Mouse (Mus musculus): ENCODE measurements at regions not wholly inside any gene's neighbourhood (a gene's known extent, or its start where the extent isn't known, plus 50 kb on each side); places are given as distances from the start of the nearest gene placed in this dataset.

GRCm38 (mm10) chr10:16990227-16990626 lies 732.8 kb upstream of the Cited2 start:
- no peak for ATAC-seq (ENCODE audit: insufficient read depth, low FRiP score)
- H3K4me1 ChIP-seq (ENCODE audit: control insufficient read depth, insufficient read depth, low read length): no peaks in the 10 kb centered on the region

GRCm38 (mm10) chr10:16993789-16994188 lies 729.2 kb upstream of the Cited2 start:
- Histone ChIP-seq H3K4me2 (ENCODE audit: low read depth, low read length) (no peak overlapping the region), H3K9ac (ENCODE audit: low read length) (no peak overlapping the region), H3K9me3 (replicated peaks; ENCODE audit: control insufficient read depth, low read length) (no peaks in the 10 kb centered on the region), H3K27ac (ENCODE audit: low read length) (no peak overlapping the region), H3K36me3 (ENCODE audit: control insufficient read depth, insufficient read depth, low read length) (no peaks in the 10 kb centered on the region), H3K27me3 (ENCODE audit: control insufficient read depth, insufficient read depth, low read length) (no peaks in the 10 kb centered on the region), H3K4me3 (replicated peaks; ENCODE audit: low read length) (no peak overlapping the region), H3K4me1 (ENCODE audit: control insufficient read depth, insufficient read depth, low read length) (no peaks in the 10 kb centered on the region)
- no peak for ATAC-seq (ENCODE audit: insufficient read depth, low FRiP score)
- 57% methylated on average over 2 of the region's 2 CpGs for WGBS

More at GRCm38 (mm10) chr10:16990227-16990626, 732.8 kb upstream of the Cited2 start:
- Histone ChIP-seq H3K4me2 (ENCODE audit: low read depth, low read length) (no peak overlapping the region), H3K27ac (ENCODE audit: low read length) (no peak overlapping the region), H3K27me3 (ENCODE audit: control insufficient read depth, insufficient read depth, low read length) (no peaks in the 10 kb centered on the region), H3K36me3 (ENCODE audit: control insufficient read depth, insufficient read depth, low read length) (no peaks in the 10 kb centered on the region), H3K9ac (ENCODE audit: low read length) (no peak overlapping the region), H3K9me3 (replicated peaks; ENCODE audit: control insufficient read depth, low read length) (no peaks in the 10 kb centered on the region), H3K4me3 (replicated peaks; ENCODE audit: low read length) (no peak overlapping the region)
- WGBS: 58% methylated on average over 1 of the region's 1 CpGs

GRCm38 (mm10) chr10:16994526-16994925 lies 728.5 kb upstream of the Cited2 start:
- 54% methylated on average over 6 of the region's 6 CpGs for WGBS
- H3K27ac ChIP-seq (ENCODE audit: low read length): no peak overlapping the region
- ATAC-seq (ENCODE audit: insufficient read depth, low FRiP score): no peak

GRCm38 (mm10) chr10:16995010-16995409 lies 728.0 kb upstream of the Cited2 start:
- no peak overlapping the region for H3K4me3 ChIP-seq (replicated peaks; ENCODE audit: low read length)
- no peak overlapping the region for H3K9ac ChIP-seq (ENCODE audit: low read length)
- H3K9me3 ChIP-seq (replicated peaks; ENCODE audit: control insufficient read depth, low read length): no peaks in the 10 kb centered on the region
- H3K4me2 ChIP-seq (ENCODE audit: low read depth, low read length): no peak overlapping the region
- no peaks in the 10 kb centered on the region for H3K36me3 ChIP-seq (ENCODE audit: control insufficient read depth, insufficient read depth, low read length)
- ATAC-seq (ENCODE audit: insufficient read depth, low FRiP score): no peak
- WGBS: 76% methylated on average over 1 of the region's 1 CpGs
- no peaks in the 10 kb centered on the region for H3K27me3 ChIP-seq (ENCODE audit: control insufficient read depth, insufficient read depth, low read length)
- H3K27ac ChIP-seq (ENCODE audit: low read length): no peak overlapping the region
- no peaks in the 10 kb centered on the region for H3K4me1 ChIP-seq (ENCODE audit: control insufficient read depth, insufficient read depth, low read length)

More at GRCm38 (mm10) chr10:16994526-16994925, 728.5 kb upstream of the Cited2 start:
- Histone ChIP-seq H3K4me1 (ENCODE audit: control insufficient read depth, insufficient read depth, low read length) (no peaks in the 10 kb centered on the region), H3K9me3 (replicated peaks; ENCODE audit: control insufficient read depth, low read length) (no peaks in the 10 kb centered on the region), H3K4me2 (ENCODE audit: low read depth, low read length) (no peak overlapping the region), H3K36me3 (ENCODE audit: control insufficient read depth, insufficient read depth, low read length) (no peaks in the 10 kb centered on the region), H3K9ac (ENCODE audit: low read length) (no peak overlapping the region), H3K4me3 (replicated peaks; ENCODE audit: low read length) (no peak overlapping the region), H3K27me3 (ENCODE audit: control insufficient read depth, insufficient read depth, low read length) (no peaks in the 10 kb centered on the region)

GRCm38 (mm10) chr10:16996820-16997466 lies 726.1 kb upstream of the Cited2 start:
- Histone ChIP-seq H3K9me3 (replicated peaks; ENCODE audit: control insufficient read depth, low read length) (no peaks in the 10 kb centered on the region), H3K4me1 (ENCODE audit: control insufficient read depth, insufficient read depth, low read length) (no peaks in the 10 kb centered on the region), H3K9ac (ENCODE audit: low read length) (no peak overlapping the region), H3K27me3 (ENCODE audit: control insufficient read depth, insufficient read depth, low read length) (no peaks in the 10 kb centered on the region), H3K27ac (ENCODE audit: low read length) (no peak overlapping the region), H3K36me3 (ENCODE audit: control insufficient read depth, insufficient read depth, low read length) (no peaks in the 10 kb centered on the region), H3K4me3 (replicated peaks; ENCODE audit: low read length) (no peak overlapping the region), H3K4me2 (ENCODE audit: low read depth, low read length) (no peak overlapping the region)
- 68% methylated on average over 6 of the region's 6 CpGs for WGBS
- no peak for ATAC-seq (ENCODE audit: insufficient read depth, low FRiP score)

- Histone ChIP-seq H3K4me1 (ENCODE audit: control insufficient read depth, insufficient read depth, low read length) (peaks cover 3% of the 10 kb centered on the region; the same call in 1 of the 2 replicates), H3K9me3 (replicated peaks; ENCODE audit: control insufficient read depth, low read length) (no peaks in the 10 kb centered on the region), H3K4me3 (replicated peaks; ENCODE audit: low read length) (no peak overlapping the region), H3K9ac (ENCODE audit: low read length) (no peak overlapping the region), H3K27ac (ENCODE audit: low read length) (no peak overlapping the region), H3K4me2 (ENCODE audit: low read depth, low read length) (no peak overlapping the region), H3K27me3 (ENCODE audit: control insufficient read depth, insufficient read depth, low read length) (no peaks in the 10 kb centered on the region), H3K36me3 (ENCODE audit: control insufficient read depth, insufficient read depth, low read length) (no peaks in the 10 kb centered on the region)
- WGBS: 79% methylated on average over 8 of the region's 8 CpGs
- no peak for ATAC-seq (ENCODE audit: insufficient read depth, low FRiP score)
Measured at GRCm38 (mm10) chr10:17001320-17001719, 721.7 kb upstream of the Cited2 start.

- ATAC-seq (ENCODE audit: insufficient read depth, low FRiP score): no peak
- no peak overlapping the region for H3K27ac ChIP-seq (ENCODE audit: low read length)
Measured at GRCm38 (mm10) chr10:17003123-17003849, 719.7 kb upstream of the Cited2 start.

GRCm38 (mm10) chr10:17008683-17009082 lies 714.3 kb upstream of the Cited2 start:
- no peaks in the 10 kb centered on the region for H3K9me3 ChIP-seq (replicated peaks; ENCODE audit: control insufficient read depth, low read length)
- no peak overlapping the region for H3K9ac ChIP-seq (ENCODE audit: low read length)
- H3K36me3 ChIP-seq (ENCODE audit: control insufficient read depth, insufficient read depth, low read length): no peaks in the 10 kb centered on the region
- peaks cover under 1% of the 10 kb centered on the region; the same call in 1 of the 2 replicates for H3K4me1 ChIP-seq (ENCODE audit: control insufficient read depth, insufficient read depth, low read length)
- H3K4me3 ChIP-seq (replicated peaks; ENCODE audit: low read length): no peak overlapping the region
- H3K27me3 ChIP-seq (ENCODE audit: control insufficient read depth, insufficient read depth, low read length): no peaks in the 10 kb centered on the region
- no peak overlapping the region for H3K4me2 ChIP-seq (ENCODE audit: low read depth, low read length)
- no peak for ATAC-seq (ENCODE audit: insufficient read depth, low FRiP score)
- no peak overlapping the region for H3K27ac ChIP-seq (ENCODE audit: low read length)
- 69% methylated on average over 4 of the region's 4 CpGs for WGBS

More at GRCm38 (mm10) chr10:17003123-17003849, 719.7 kb upstream of the Cited2 start:
- Histone ChIP-seq H3K9me3 (replicated peaks; ENCODE audit: control insufficient read depth, low read length) (no peaks in the 10 kb centered on the region), H3K36me3 (ENCODE audit: control insufficient read depth, insufficient read depth, low read length) (no peaks in the 10 kb centered on the region), H3K4me1 (ENCODE audit: control insufficient read depth, insufficient read depth, low read length) (peaks cover 3% of the 10 kb centered on the region; the same call in 1 of the 2 replicates), H3K27me3 (ENCODE audit: control insufficient read depth, insufficient read depth, low read length) (no peaks in the 10 kb centered on the region), H3K4me3 (replicated peaks; ENCODE audit: low read length) (no peak overlapping the region), H3K9ac (ENCODE audit: low read length) (no peak overlapping the region), H3K4me2 (ENCODE audit: low read depth, low read length) (no peak overlapping the region)
- 51% methylated on average over 4 of the region's 4 CpGs for whole genome bisulfite sequencing

- Histone ChIP-seq H3K27me3 (ENCODE audit: control insufficient read depth, insufficient read depth, low read length) (no peaks in the 10 kb centered on the region), H3K4me2 (ENCODE audit: low read depth, low read length) (no peak overlapping the region), H3K4me1 (ENCODE audit: control insufficient read depth, insufficient read depth, low read length) (no peaks in the 10 kb centered on the region), H3K36me3 (ENCODE audit: control insufficient read depth, insufficient read depth, low read length) (no peaks in the 10 kb centered on the region), H3K27ac (ENCODE audit: low read length) (no peak overlapping the region), H3K4me3 (replicated peaks; ENCODE audit: low read length) (no peak overlapping the region), H3K9ac (ENCODE audit: low read length) (no peak overlapping the region), H3K9me3 (replicated peaks; ENCODE audit: control insufficient read depth, low read length) (no peaks in the 10 kb centered on the region)
- no peak for ATAC-seq (ENCODE audit: insufficient read depth, low FRiP score)
- 66% methylated on average over 3 of the region's 3 CpGs for WGBS
Measured at GRCm38 (mm10) chr10:17010047-17010446, 713.0 kb upstream of the Cited2 start.

Data from stomach, embryonic 16.5 days (tissue).